Mouse (Mus musculus): ENCODE results near the gene Schip1. TPM values are rescaled to one million over a fixed set of nuclear protein-coding genes. Genes with fewer than 3 reads are reported as not detected.

Gene Schip1
- 11.2 TPM for polyA plus RNA-seq (2015; fragmentation: Illumina TruSeq; extraction: RNeasy Lipid Tissue Mini Kit (QIAGEN cat#74804); ENCODE audit: insufficient read depth, low replicate concordance)

DNA sequence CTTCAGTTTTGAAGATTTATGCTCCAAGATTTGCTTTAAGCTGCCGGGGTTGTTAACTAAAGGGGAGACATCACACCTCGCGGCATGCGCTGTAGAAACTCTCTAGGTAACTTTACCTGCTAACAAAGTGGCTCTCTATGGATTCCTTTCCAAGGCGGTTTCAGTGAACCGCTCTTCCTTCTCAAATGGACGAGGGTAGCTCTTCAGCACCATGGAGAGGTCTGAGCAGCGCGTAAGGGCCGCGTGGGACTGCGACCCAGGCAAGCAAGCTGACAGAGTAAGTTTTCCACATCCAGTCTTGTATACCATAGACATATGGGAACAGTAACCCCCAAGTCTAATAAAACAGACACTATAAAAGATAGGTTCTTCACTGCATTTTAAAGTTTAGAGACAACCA, at the start of gene Schip1:
Gene Schip1 (plus strand): TSS at position 72 of the 400 bp plus-strand sequence.

Other genes starting within 250 kb of the Schip1 start
- not detected for gene Iqcj, start 172.6 kb upstream of the Schip1 start, polyA plus RNA-seq (2015; fragmentation: Illumina TruSeq; extraction: RNeasy Lipid Tissue Mini Kit (QIAGEN cat#74804); ENCODE audit: insufficient read depth, low replicate concordance)
- not detected for gene Iqschfp, start 172.6 kb upstream of the Schip1 start, polyA plus RNA-seq (2015; fragmentation: Illumina TruSeq; extraction: RNeasy Lipid Tissue Mini Kit (QIAGEN cat#74804); ENCODE audit: insufficient read depth, low replicate concordance)